In genomic region chr15:99701640-99701998, GRCm38 (mm10) we compare ENCODE assay signal across 9 mouse cellular contexts. TPM values are rescaled to one million over a fixed set of nuclear protein-coding genes. Genes with fewer than 3 reads are reported as not detected.
DNase-seq lines count a peak whose midpoint lies in the region; ATAC-seq and TF ChIP-seq lines count a peak whose summit lies in the region.
"Not testable (repeated sequence)": the region's sequence is repeated elsewhere in the genome, so short reads cannot be mapped to it uniquely, and the experiment has no call there.
"Had no signal": no experiment of that assay in that cellular context is flagged by ENCODE, and none has a peak within 500 bp of the region (broad histone marks: within the 10 kb centered on the region; RNA-seq: fewer than 3 reads in every experiment).

No protein-coding gene starts in this region.

- not testable (repeated sequence) for TF ChIP-seq CTCF in bone marrow macrophage, adult 2 months (IDR thresholded peaks at IDR 0.05; ENCODE audit: low read depth, low read length); testis, adult 2 months (IDR thresholded peaks at IDR 0.05; ENCODE audit: control insufficient read depth, insufficient read depth, insufficient replicate concordance, low read depth, low read length)

- H3K9ac ChIP-seq in forebrain, embryonic 11.5 days (ENCODE audit: low read length), result peak overlapping the region; percentile 99
- H3K9ac ChIP-seq in heart, embryonic 14.5 days (ENCODE audit: low read length), result peak overlapping the region; percentile 91
- peak overlapping the region; percentile 98 for H3K9ac ChIP-seq in intestine, embryonic 15.5 days
- peak overlapping the region; percentile 96 for H3K9ac ChIP-seq in limb, embryonic 13.5 days
- peak overlapping the region; percentile 99 for H3K9ac ChIP-seq in lung, embryonic 15.5 days

- H3K4me3 ChIP-seq in bone marrow macrophage, adult 2 months (ENCODE audit: insufficient read depth, low read length), result peak overlapping the region; percentile 77
- H3K4me3 ChIP-seq in forebrain, embryonic 11.5 days (ENCODE audit: low read depth, low read length), result peak overlapping the region; percentile 72
- peak overlapping the region; percentile 76 to 81 for H3K4me3 ChIP-seq in heart, embryonic 14.5 days (ENCODE audit: control insufficient read depth in 1 of 2, insufficient read depth in 1 of 2, low read depth in 1 of 2, low read length in 2 of 2)
- peak overlapping the region; percentile 89 for H3K4me3 ChIP-seq in intestine, embryonic 15.5 days (replicated peaks)
- peak overlapping the region; percentile 81 for H3K4me3 ChIP-seq in limb, embryonic 13.5 days
- H3K4me3 ChIP-seq in lung, embryonic 15.5 days, result peak overlapping the region; percentile 85
- H3K4me3 ChIP-seq in myocyte, result peak overlapping the region; percentile 53
- H3K4me3 ChIP-seq in testis, adult 2 months (ENCODE audit: control insufficient read depth, low read depth, low read length), result peak overlapping the region; percentile 88

- H3ac ChIP-seq in myocyte (ENCODE audit: control insufficient read depth, insufficient read length), result peak overlapping the region; percentile 30

- peak overlapping the region; percentile 37; the same call in 1 of the 2 replicates for H3K4me2 ChIP-seq in forebrain, embryonic 11.5 days (ENCODE audit: low read depth, low read length, severe bottlenecking)
- H3K4me2 ChIP-seq in heart, embryonic 14.5 days (ENCODE audit: low read length), result peak overlapping the region; percentile 73
- H3K4me2 ChIP-seq in intestine, embryonic 15.5 days (replicated peaks), result peak overlapping the region; percentile 72
- H3K4me2 ChIP-seq in limb, embryonic 13.5 days (replicated peaks), result peak overlapping the region; percentile 82
- H3K4me2 ChIP-seq in lung, embryonic 15.5 days, result peak overlapping the region; percentile 76
- H3K4me2 ChIP-seq in myocyte (ENCODE audit: low read depth), result peak overlapping the region; percentile 73

- WGBS in forebrain, embryonic 11.5 days, result 55% methylated on average over 16 of the region's 16 CpGs
- 36% methylated on average over 16 of the region's 16 CpGs for WGBS in heart, embryonic 14.5 days
- WGBS in intestine, embryonic 15.5 days, result 36% methylated on average over 16 of the region's 16 CpGs
- WGBS in limb, embryonic 13.5 days, result 47% methylated on average over 16 of the region's 16 CpGs
- whole genome bisulfite sequencing in lung, embryonic 15.5 days, result 38% methylated on average over 16 of the region's 16 CpGs

- DNase-seq in forebrain, embryonic 11.5 days (ENCODE audit: low spot score), result not testable (repeated sequence)

- H3K27ac ChIP-seq in bone marrow macrophage, adult 2 months (ENCODE audit: insufficient read depth, low read depth, low read length); lung, embryonic 15.5 days; testis, adult 2 months (ENCODE audit: control insufficient read depth, insufficient read depth, low read depth, low read length): not testable (repeated sequence)
- peak overlapping the region; percentile 88; the same call in 1 of the 2 replicates for H3K27ac ChIP-seq in forebrain, embryonic 11.5 days (ENCODE audit: low read depth, low read length)
- H3K27ac ChIP-seq in heart, embryonic 14.5 days (replicated peaks in 1 of 2; ENCODE audit: control insufficient read depth in 1 of 2, insufficient read depth in 1 of 2, low read depth in 2 of 2, low read length in 2 of 2), result peak overlapping the region; percentile 40 to 94; a peak in 2 of 4 replicates
- peak overlapping the region; percentile 97; the same call in 1 of the 2 replicates for H3K27ac ChIP-seq in intestine, embryonic 15.5 days
- H3K27ac ChIP-seq in limb, embryonic 13.5 days, result 0 out of 2 replicates have a peak overlapping the region, but pooled peaks have one; percentile 95

- peaks cover 11% of the 10 kb centered on the region for H3K4me1 ChIP-seq in bone marrow macrophage, adult 2 months (ENCODE audit: control insufficient read depth, insufficient read depth, low read length)
- peaks cover 18% of the 10 kb centered on the region for H3K4me1 ChIP-seq in forebrain, embryonic 11.5 days (replicated peaks; ENCODE audit: control insufficient read depth, insufficient read depth, low read length)
- H3K4me1 ChIP-seq in heart, embryonic 14.5 days (ENCODE audit: control insufficient read depth in 2 of 2, insufficient read depth in 2 of 2, low read length in 2 of 2), result peaks cover 28 to 42% of the 10 kb centered on the region in 2 experiments
- peaks cover 43% of the 10 kb centered on the region for H3K4me1 ChIP-seq in intestine, embryonic 15.5 days (replicated peaks)
- H3K4me1 ChIP-seq in limb, embryonic 13.5 days, result peaks cover 29% of the 10 kb centered on the region
- peaks cover 23% of the 10 kb centered on the region for H3K4me1 ChIP-seq in lung, embryonic 15.5 days
- H3K4me1 ChIP-seq in testis, adult 2 months (ENCODE audit: control insufficient read depth, insufficient read depth, low read length), result peaks cover 14% of the 10 kb centered on the region

- not testable (repeated sequence) for H3K36me3 ChIP-seq in forebrain, embryonic 11.5 days (ENCODE audit: control insufficient read depth, insufficient read depth, low read length); intestine, embryonic 15.5 days; myocyte (ENCODE audit: control insufficient read depth, insufficient read depth); testis, adult 2 months (ENCODE audit: control insufficient read depth, insufficient read depth, low read length)
- peaks cover 27% of the 10 kb centered on the region for H3K36me3 ChIP-seq in heart, embryonic 14.5 days (ENCODE audit: control insufficient read depth, insufficient read depth, low read length)
- peaks cover 28% of the 10 kb centered on the region for H3K36me3 ChIP-seq in limb, embryonic 13.5 days
- peaks cover 19% of the 10 kb centered on the region for H3K36me3 ChIP-seq in lung, embryonic 15.5 days

- not testable (repeated sequence) for ATAC-seq in forebrain, embryonic 11.5 days (replicated peaks; ENCODE audit: low FRiP score); heart, embryonic 14.5 days (ENCODE audit: insufficient number of reproducible peaks, insufficient read depth, low FRiP score, low read depth); intestine, embryonic 15.5 days; limb, embryonic 13.5 days (ENCODE audit: low FRiP score, low read depth); lung, embryonic 15.5 days (ENCODE audit: borderline replicate concordance, extremely low read depth, low FRiP score, low TSS enrichment)

- TF ChIP-seq POLR2A in bone marrow macrophage, adult 2 months (IDR thresholded peaks at IDR 0.05; ENCODE audit: borderline replicate concordance, low read depth, low read length); myocyte (IDR thresholded peaks at IDR 0.05; ENCODE audit: insufficient read length, low read depth); testis, adult 2 months (IDR thresholded peaks at IDR 0.05; ENCODE audit: control insufficient read depth, low read depth, low read length): not testable (repeated sequence)

- H3K27me3 ChIP-seq in forebrain, embryonic 11.5 days (ENCODE audit: control insufficient read depth, insufficient read depth, low read length); heart, embryonic 14.5 days (ENCODE audit: control insufficient read depth, insufficient read depth, low read length); intestine, embryonic 15.5 days (replicated peaks); lung, embryonic 15.5 days; myocyte (ENCODE audit: control insufficient read depth, insufficient read depth, insufficient read length); testis, adult 2 months (ENCODE audit: control insufficient read depth, insufficient read depth, low read length): not testable (repeated sequence)
- H3K27me3 ChIP-seq in limb, embryonic 13.5 days, result peaks cover 21% of the 10 kb centered on the region

- peaks cover 22% of the 10 kb centered on the region for H3K79me2 ChIP-seq in myocyte (ENCODE audit: control insufficient read depth, insufficient read depth)

- not testable (repeated sequence) for H3K9me3 ChIP-seq in forebrain, embryonic 11.5 days (ENCODE audit: control insufficient read depth, low read length); heart, embryonic 14.5 days (ENCODE audit: control insufficient read depth, low read length); intestine, embryonic 15.5 days; limb, embryonic 13.5 days; lung, embryonic 15.5 days

RNA-seq across cellular contexts. Expression of gene Smarcd1, which starts 0.3 kb away (rescaled TPM):
- 17.7 and 19.4 TPM in 2 replicates for polyA plus RNA-seq in bone marrow macrophage, adult 2 months (2012; ENCODE audit: insufficient read depth, insufficient read length, missing spikeins)
- 134 and 142 TPM in 2 replicates for polyA plus RNA-seq in forebrain, embryonic 11.5 days (2014; fragmentation: Nextera tagmentation; extraction: Ambion mirVana)
- 24.7 and 27.4 TPM in 2 replicates for polyA plus RNA-seq in heart, embryonic 14.5 days (2014; fragmentation: Nextera tagmentation; extraction: Ambion mirVana)
- 23.5 and 34.0 TPM in 2 replicates for polyA plus RNA-seq in intestine, embryonic 15.5 days (2015; fragmentation: Nextera tagmentation; extraction: Ambion mirVana)
- polyA plus RNA-seq in limb, embryonic 13.5 days (2015; fragmentation: Nextera tagmentation; extraction: Ambion mirVana), result 54.0 and 58.7 TPM in 2 replicates
- polyA plus RNA-seq in lung, embryonic 15.5 days (2015; fragmentation: Nextera tagmentation; extraction: Ambion mirVana), result 41.1 and 50.7 TPM in 2 replicates
- 18.9 TPM for polyA plus RNA-seq in myocyte (2012; fragmentation: generic; extraction: Trizol)
- 26.3 and 30.9 TPM in 2 replicates for polyA plus RNA-seq in testis, adult 2 months (2012; rRNA removed)

RNA-seq across cellular contexts. Expression of gene Gm17349, which starts 3.7 kb away (rescaled TPM):
- not detected in 2 replicates for polyA plus RNA-seq in bone marrow macrophage, adult 2 months (2012; ENCODE audit: insufficient read depth, insufficient read length, missing spikeins)
- polyA plus RNA-seq in forebrain, embryonic 11.5 days (2014; fragmentation: Nextera tagmentation; extraction: Ambion mirVana), result not detected in 2 replicates
- polyA plus RNA-seq in heart, embryonic 14.5 days (2014; fragmentation: Nextera tagmentation; extraction: Ambion mirVana), result not detected in 2 replicates
- not detected in 2 replicates for polyA plus RNA-seq in intestine, embryonic 15.5 days (2015; fragmentation: Nextera tagmentation; extraction: Ambion mirVana)
- polyA plus RNA-seq in limb, embryonic 13.5 days (2015; fragmentation: Nextera tagmentation; extraction: Ambion mirVana), result not detected in 2 replicates
- polyA plus RNA-seq in lung, embryonic 15.5 days (2015; fragmentation: Nextera tagmentation; extraction: Ambion mirVana), result not detected in 2 replicates
- polyA plus RNA-seq in myocyte (2012; fragmentation: generic; extraction: Trizol), result not detected
- polyA plus RNA-seq in testis, adult 2 months (2012; rRNA removed), result not detected in 2 replicates
- polyA plus RNA-seq: large intestine, adult 2 months had no signal

RNA-seq across cellular contexts. Expression of gene Gpd1, which starts 15.7 kb away (rescaled TPM):
- 0.37 and 1.2 TPM in 2 replicates for polyA plus RNA-seq in bone marrow macrophage, adult 2 months (2012; ENCODE audit: insufficient read depth, insufficient read length, missing spikeins)
- 0.35 and 0.53 TPM in 2 replicates for polyA plus RNA-seq in forebrain, embryonic 11.5 days (2014; fragmentation: Nextera tagmentation; extraction: Ambion mirVana)
- 0.80 and 1.1 TPM in 2 replicates for polyA plus RNA-seq in heart, embryonic 14.5 days (2014; fragmentation: Nextera tagmentation; extraction: Ambion mirVana)
- polyA plus RNA-seq in intestine, embryonic 15.5 days (2015; fragmentation: Nextera tagmentation; extraction: Ambion mirVana), result 11.6 and 15.5 TPM in 2 replicates
- polyA plus RNA-seq in limb, embryonic 13.5 days (2015; fragmentation: Nextera tagmentation; extraction: Ambion mirVana), result 0.27 and 0.55 TPM in 2 replicates
- polyA plus RNA-seq in lung, embryonic 15.5 days (2015; fragmentation: Nextera tagmentation; extraction: Ambion mirVana), result 0.82 and 1.1 TPM in 2 replicates
- polyA plus RNA-seq in myocyte (2012; fragmentation: generic; extraction: Trizol), result 6.9 TPM
- 16.6 and 16.9 TPM in 2 replicates for polyA plus RNA-seq in testis, adult 2 months (2012; rRNA removed)

RNA-seq across cellular contexts. Expression of gene Cox14, which starts 23.8 kb away (rescaled TPM):
- polyA plus RNA-seq in bone marrow macrophage, adult 2 months (2012; ENCODE audit: insufficient read depth, insufficient read length, missing spikeins), result 62.3 and 71.3 TPM in 2 replicates
- polyA plus RNA-seq in forebrain, embryonic 11.5 days (2014; fragmentation: Nextera tagmentation; extraction: Ambion mirVana), result 140 and 154 TPM in 2 replicates
- polyA plus RNA-seq in heart, embryonic 14.5 days (2014; fragmentation: Nextera tagmentation; extraction: Ambion mirVana), result 230 and 237 TPM in 2 replicates
- polyA plus RNA-seq in intestine, embryonic 15.5 days (2015; fragmentation: Nextera tagmentation; extraction: Ambion mirVana), result 187 and 218 TPM in 2 replicates
- 139 and 143 TPM in 2 replicates for polyA plus RNA-seq in limb, embryonic 13.5 days (2015; fragmentation: Nextera tagmentation; extraction: Ambion mirVana)
- polyA plus RNA-seq in lung, embryonic 15.5 days (2015; fragmentation: Nextera tagmentation; extraction: Ambion mirVana), result 132 and 137 TPM in 2 replicates
- polyA plus RNA-seq in myocyte (2012; fragmentation: generic; extraction: Trizol), result 410 TPM
- 50.5 and 51.6 TPM in 2 replicates for polyA plus RNA-seq in testis, adult 2 months (2012; rRNA removed)

RNA-seq across cellular contexts. Expression of gene Asic1, which starts 31.5 kb away (rescaled TPM):
- not detected in 2 replicates for polyA plus RNA-seq in bone marrow macrophage, adult 2 months (2012; ENCODE audit: insufficient read depth, insufficient read length, missing spikeins)
- polyA plus RNA-seq in forebrain, embryonic 11.5 days (2014; fragmentation: Nextera tagmentation; extraction: Ambion mirVana), result 3.9 and 5.3 TPM in 2 replicates
- 1.1 and 1.2 TPM in 2 replicates for polyA plus RNA-seq in heart, embryonic 14.5 days (2014; fragmentation: Nextera tagmentation; extraction: Ambion mirVana)
- 2.2 and 2.4 TPM in 2 replicates for polyA plus RNA-seq in intestine, embryonic 15.5 days (2015; fragmentation: Nextera tagmentation; extraction: Ambion mirVana)
- polyA plus RNA-seq in limb, embryonic 13.5 days (2015; fragmentation: Nextera tagmentation; extraction: Ambion mirVana), result 1.7 and 1.8 TPM in 2 replicates
- 1.4 and 1.8 TPM in 2 replicates for polyA plus RNA-seq in lung, embryonic 15.5 days (2015; fragmentation: Nextera tagmentation; extraction: Ambion mirVana)
- polyA plus RNA-seq in myocyte (2012; fragmentation: generic; extraction: Trizol), result 2.0 TPM
- 0.07 and 0.16 TPM in 2 replicates for polyA plus RNA-seq in testis, adult 2 months (2012; rRNA removed)
